ENCODE assay signal across 7 mouse cellular contexts in the genomic region with DNA sequence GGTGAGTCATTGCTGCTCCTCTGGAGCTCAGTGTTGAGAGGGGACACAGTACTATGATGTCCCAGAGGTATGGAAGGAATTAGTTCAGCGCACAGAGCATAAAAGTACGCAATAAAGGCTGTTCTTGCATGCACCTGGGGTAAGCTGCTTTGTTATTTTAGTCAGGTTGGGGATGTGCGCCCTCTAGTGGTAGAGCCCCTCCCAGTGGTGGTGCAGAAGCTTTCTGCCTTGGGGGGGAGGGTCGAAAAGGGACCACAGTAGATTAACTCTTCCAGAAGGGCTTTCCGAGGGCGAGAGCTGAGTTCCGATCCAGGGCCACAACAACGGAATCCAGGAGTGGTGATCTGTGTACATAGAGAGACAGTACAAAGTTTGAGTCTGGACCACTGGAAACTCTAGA. TPM values are rescaled to one million over a fixed set of nuclear protein-coding genes. Genes with fewer than 3 reads are reported as not detected.
DNase-seq lines count a peak whose midpoint lies in the region; ATAC-seq and TF ChIP-seq lines count a peak whose summit lies in the region.

No protein-coding gene starts in this region.

- no peak for TF ChIP-seq EP300 in CH12.LX (IDR thresholded peaks at IDR 0.05; ENCODE audit: low read length)
- TF ChIP-seq EP300 in liver, postnatal 0 days (IDR thresholded peaks at IDR 0.05; ENCODE audit: low read depth): no peak

- peak; percentile 80 for TF ChIP-seq RAD21 in CH12.LX (IDR thresholded peaks at IDR 0.05; ENCODE audit: low read depth, low read length)

- no peak for ATAC-seq in kidney, embryonic 14.5 days (ENCODE audit: low FRiP score, low TSS enrichment)
- ATAC-seq in Patski: no peak
- ATAC-seq in liver, postnatal 0 days: no peak

- WGBS in kidney, adult 2 months: 46% methylated on average over 8 of the region's 8 CpGs
- 50% methylated on average over 8 of the region's 8 CpGs for WGBS in kidney, embryonic 14.5 days
- 38% methylated on average over 8 of the region's 8 CpGs for WGBS in liver, postnatal 0 days (ENCODE audit: insufficient replicate concordance)

- H3K79me2 ChIP-seq in CH12.LX (replicated peaks; ENCODE audit: control insufficient read depth, extremely low read depth, insufficient read depth, poor library complexity, severe bottlenecking): no peaks in the 10 kb centered on the region

- no peak overlapping the region for H3K4me3 ChIP-seq in kidney, adult 2 months (ENCODE audit: insufficient read depth, low read depth, low read length)
- H3K4me3 ChIP-seq in kidney, embryonic 14.5 days (ENCODE audit: low read length): no peak overlapping the region
- H3K4me3 ChIP-seq in CH12.LX (replicated peaks in 1 of 3; ENCODE audit: low read depth in 2 of 3, low read length in 2 of 3, poor library complexity in 1 of 3): no peak overlapping the region
- H3K4me3 ChIP-seq in liver, postnatal 0 days (ENCODE audit: low read depth, low read length): no peak overlapping the region

- H3K36me3 ChIP-seq in kidney, adult 2 months (ENCODE audit: control insufficient read depth, insufficient read depth, low read length): no peaks in the 10 kb centered on the region
- H3K36me3 ChIP-seq in kidney, embryonic 14.5 days (ENCODE audit: control insufficient read depth, insufficient read depth, low read length): no peaks in the 10 kb centered on the region
- H3K36me3 ChIP-seq in CH12.LX (replicated peaks in 1 of 2; ENCODE audit: control insufficient read depth in 1 of 2, insufficient read depth in 1 of 2, low read length in 1 of 2): no peaks in the 10 kb centered on the region
- no peaks in the 10 kb centered on the region for H3K36me3 ChIP-seq in liver, postnatal 0 days (replicated peaks; ENCODE audit: insufficient read depth, low read length)

- no peak overlapping the region for H3K4me2 ChIP-seq in kidney, embryonic 14.5 days (replicated peaks; ENCODE audit: low read depth, low read length)
- H3K4me2 ChIP-seq in CH12.LX (ENCODE audit: insufficient read depth, low read depth, poor library complexity, severe bottlenecking): no peak overlapping the region
- no peak overlapping the region for H3K4me2 ChIP-seq in liver, postnatal 0 days (ENCODE audit: low read depth, low read length)

- no peak for TF ChIP-seq POLR2A in kidney, adult 2 months (IDR thresholded peaks at IDR 0.05; ENCODE audit: low read depth, low read length)
- TF ChIP-seq POLR2A in CH12.LX (IDR thresholded peaks at IDR 0.05; ENCODE audit: low read depth, low read length): no peak

- CTCF ChIA-PET in Patski (lab: Charles Lee): interaction anchor here (0.7 to 1.7 kb wide), 8 partner anchors 12 to 68 kb away, joined by 4 to 8 read pairs (median 4); no protein-coding TSS in a partner anchor

- no peaks in the 10 kb centered on the region for H3K27me3 ChIP-seq in kidney, adult 2 months (replicated peaks; ENCODE audit: control insufficient read depth, insufficient read depth, low read length)
- H3K27me3 ChIP-seq in kidney, embryonic 14.5 days (ENCODE audit: control insufficient read depth, insufficient read depth, low read length): no peaks in the 10 kb centered on the region; the same call in 1 of the 2 replicates
- H3K27me3 ChIP-seq in CH12.LX (replicated peaks) (peaks cover 17% of the 10 kb centered on the region), Patski (no peaks in the 10 kb centered on the region)
- H3K27me3 ChIP-seq in liver, postnatal 0 days (ENCODE audit: insufficient read depth, low read length): 0 out of 2 replicates have a peak, but pooled peaks cover 3% of the 10 kb centered on the region

- no peaks in the 10 kb centered on the region for H3K4me1 ChIP-seq in kidney, adult 2 months (ENCODE audit: control insufficient read depth, insufficient read depth, low read length)
- H3K4me1 ChIP-seq in kidney, embryonic 14.5 days (ENCODE audit: control insufficient read depth, insufficient read depth, low read length): 0 out of 2 replicates have a peak, but pooled peaks cover 4% of the 10 kb centered on the region
- H3K4me1 ChIP-seq in CH12.LX (ENCODE audit: control insufficient read depth in 1 of 2, insufficient read depth in 2 of 2): peaks cover 0 to 14% of the 10 kb centered on the region in 2 experiments; a peak in 1 of 4 replicates
- H3K4me1 ChIP-seq in liver, postnatal 0 days (ENCODE audit: insufficient read depth): no peaks in the 10 kb centered on the region

- H3K9ac ChIP-seq in kidney, embryonic 14.5 days (ENCODE audit: low read depth, low read length): no peak overlapping the region
- no peak overlapping the region for H3K9ac ChIP-seq in CH12.LX (ENCODE audit: insufficient read depth, low read depth)
- H3K9ac ChIP-seq in liver, postnatal 0 days (replicated peaks): no peak overlapping the region

- in situ Hi-C loops in CH12.LX (cut with MboI; ENCODE audit: low pct_ligation_motif_present, low pct_unique_long_range_greater_than_20kb, low sequenced_read_pairs): loop anchor here (5.0 kb wide), 1 partner anchor 71 kb away; no protein-coding TSS in a partner anchor
- in situ Hi-C loops in Patski (cut with MboI; ENCODE audit: low pct_unique_long_range_greater_than_20kb): no loop called here

- POLR2A ChIA-PET in Patski (lab: Charles Lee): no interaction called here

- no peaks in the 10 kb centered on the region for H3K9me3 ChIP-seq in kidney, embryonic 14.5 days (ENCODE audit: control insufficient read depth, low read length)
- H3K9me3 ChIP-seq in CH12.LX (replicated peaks; ENCODE audit: low read length): peaks cover 4% of the 10 kb centered on the region
- no peaks in the 10 kb centered on the region for H3K9me3 ChIP-seq in liver, postnatal 0 days (ENCODE audit: low read length)

- TF ChIP-seq CTCF in kidney, adult 2 months (conservative IDR thresholded peaks at IDR 0.05; ENCODE audit: insufficient read depth, insufficient read length, low read depth, low read length): peak; percentile 68
- peak; percentile 95 to 97 for TF ChIP-seq CTCF in CH12.LX (conservative IDR thresholded peaks at IDR 0.05 in 1 of 2, IDR thresholded peaks at IDR 0.05 in 1 of 2; ENCODE audit: low read depth in 2 of 2, low read length in 2 of 2)
- peak; percentile 82 for TF ChIP-seq CTCF in Patski (IDR thresholded peaks at IDR 0.05)
- peak; percentile 75 for TF ChIP-seq CTCF in liver, postnatal 0 days (IDR thresholded peaks at IDR 0.05; ENCODE audit: low read depth)

- H3K27ac ChIP-seq in kidney, adult 2 months (ENCODE audit: insufficient read depth, low read depth, low read length): no peak overlapping the region
- no peak overlapping the region for H3K27ac ChIP-seq in kidney, embryonic 14.5 days (ENCODE audit: low read depth, low read length)
- no peak overlapping the region for H3K27ac ChIP-seq in CH12.LX (ENCODE audit: insufficient read depth, low read depth)
- H3K27ac ChIP-seq in liver, postnatal 0 days (ENCODE audit: low read depth): no peak overlapping the region

- dilution Hi-C loops in CH12.LX (cut with MboI; ENCODE audit: extremely low pct_ligation_motif_present, extremely low pct_unique_long_range_greater_than_20kb, low sequenced_read_pairs): no loop called here

- DNase-seq in kidney, adult 2 months: peak; percentile 47
- DNase-seq in CH12.LX (ENCODE audit: extremely low read depth) (peak; percentile 79), Patski (ENCODE audit: low read depth, low spot score) (no peak)
- DNase-seq in embryo, embryonic 10.5 days (ENCODE audit: low spot score): peak; percentile 72
- peak; percentile 64 for DNase-seq in liver, postnatal 0 days
- peak; percentile 39 for DNase-seq in thymus, postnatal 25 days

TF ChIP-seq in CH12.LX, 34 proteins besides CTCF, POLR2A, EP300 and RAD21:
- TF ChIP-seq HCFC1 (IDR thresholded peaks at IDR 0.05; ENCODE audit: low read depth, low read length) (no peak), MAZ (IDR thresholded peaks at IDR 0.05; ENCODE audit: low read depth, low read length) (no peak), NELFE (IDR thresholded peaks at IDR 0.05; ENCODE audit: low read depth, low read length) (peak; percentile 28; the same call in 1 of the 2 replicates), BHLHE40 (IDR thresholded peaks at IDR 0.05; ENCODE audit: low read depth, low read length) (no peak), IRF4 (IDR thresholded peaks at IDR 0.05; ENCODE audit: low read depth, low read length) (0 out of 2 replicates have a peak, but pooled peaks have one; percentile 34), SMC3 (IDR thresholded peaks at IDR 0.05; ENCODE audit: low read depth, low read length) (peak; percentile 89), ZC3H11A (IDR thresholded peaks at IDR 0.05; ENCODE audit: low read depth, low read length) (peak; percentile 41), CHD2 (IDR thresholded peaks at IDR 0.05; ENCODE audit: low read length) (peak; percentile 47; the same call in 1 of the 2 replicates), TCF12 (IDR thresholded peaks at IDR 0.05; ENCODE audit: low read depth, low read length) (no peak; the same call in 1 of the 2 replicates), GABPA (IDR thresholded peaks at IDR 0.05; ENCODE audit: insufficient replicate concordance, low read depth, low read length) (no peak), PAX5 (IDR thresholded peaks at IDR 0.05; ENCODE audit: low read length) (no peak), MEF2A (IDR thresholded peaks at IDR 0.05; ENCODE audit: borderline replicate concordance, low read depth, low read length) (no peak), CHD1 (IDR thresholded peaks at IDR 0.05; ENCODE audit: low read depth, low read length) (no peak)

RNA-seq across cellular contexts. Expression of a gene that starts 49.3 kb away (rescaled TPM):
- polyA plus RNA-seq in kidney, adult 2 months (2012; rRNA removed): 0.50 and 0.52 TPM in 2 replicates
- polyA plus RNA-seq in kidney, embryonic 14.5 days (2014; fragmentation: Nextera tagmentation; extraction: Ambion mirVana): 3.0 and 4.0 TPM in 2 replicates
- not detected in 2 replicates for total RNA-seq in CH12.LX (2012; rRNA removed)
- total RNA-seq in CH12.LX (2014; rRNA removed): not detected in 2 replicates
- polyA plus RNA-seq in CH12.LX (2012; ENCODE audit: insufficient read length, low read depth): 0.41 TPM in 1 of 2 replicates, not detected in the other
- 4.3 TPM for polyA plus RNA-seq in Patski (2021)
- polyA plus RNA-seq in liver, postnatal 0 days (2015; fragmentation: Nextera tagmentation; extraction: Ambion mirVana): 0.11 and 0.13 TPM in 2 replicates
